Mouse (Mus musculus): ENCODE measurements around the gene Stra8. TPM values are rescaled to one million over a fixed set of nuclear protein-coding genes. Genes with fewer than 3 reads are reported as not detected.
A peak's percentile ranks its signal among the peaks of the same experiment; 100 is the strongest.

The Stra8 gene
- total and polyA plus RNA-seq, 2 experiments from 2014 or later: not detected

DNA sequence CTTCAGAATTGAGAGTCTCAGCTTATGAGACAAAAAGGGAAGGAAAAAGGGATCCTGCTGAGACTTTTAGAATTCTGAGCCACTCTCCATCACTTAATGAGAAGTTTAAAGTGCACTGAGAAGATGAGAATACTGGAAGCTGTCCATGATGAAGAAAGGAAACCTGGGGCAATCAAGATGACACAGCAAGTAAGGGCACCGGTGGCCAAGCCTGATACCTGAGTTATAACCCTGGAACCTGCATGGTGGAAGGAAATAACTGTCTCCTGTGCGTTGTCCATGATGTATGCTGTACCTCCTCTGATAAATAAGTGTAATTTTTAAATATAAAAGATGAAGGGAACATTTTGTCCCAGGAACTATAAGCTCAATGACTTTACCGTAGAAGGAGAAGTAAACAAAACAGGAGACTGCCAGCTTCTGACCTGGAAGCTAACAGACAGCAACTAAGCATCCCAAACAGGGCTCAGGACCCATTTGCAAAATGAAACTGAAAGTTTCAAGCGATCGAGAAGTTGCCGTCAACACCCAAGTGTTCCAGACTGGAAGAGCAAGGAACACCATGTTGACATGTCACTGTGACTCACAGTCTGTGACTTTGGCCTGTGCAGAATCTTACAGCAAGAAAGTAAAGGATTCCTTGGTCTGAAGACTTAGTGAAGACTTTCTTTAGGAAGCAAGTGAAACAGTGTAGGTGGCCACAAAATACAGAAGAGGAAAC is 46.0 kb downstream of the Stra8 start:
- no peak overlapping the region for H3K9ac ChIP-seq (replicated peaks; ENCODE audit: low read length)
- DNase-seq (ENCODE audit: low spot score): no peak
- no peaks in the 10 kb centered on the region for H3K27me3 ChIP-seq (ENCODE audit: insufficient read depth, low read length)
- no peak overlapping the region for H3K4me3 ChIP-seq (ENCODE audit: low read length)
- no peak for ATAC-seq
- no peaks in the 10 kb centered on the region for H3K9me3 ChIP-seq (ENCODE audit: low read length)
- no peaks in the 10 kb centered on the region for H3K4me1 ChIP-seq (ENCODE audit: insufficient read depth, low read length)
- H3K27ac ChIP-seq: no peak overlapping the region
- H3K4me2 ChIP-seq (ENCODE audit: low read depth, low read length): no peak overlapping the region
- H3K36me3 ChIP-seq (ENCODE audit: insufficient read depth, low read length): no peaks in the 10 kb centered on the region
- 90% methylated on average over 6 of the region's 6 CpGs for WGBS
- no peak for TF ChIP-seq CTCF (IDR thresholded peaks at IDR 0.05; ENCODE audit: low read depth)

GRCm38 (mm10) chr6:34971181-34971580 is 51.2 kb downstream of the Stra8 start:
- Histone ChIP-seq H3K4me2 (ENCODE audit: low read depth, low read length) (no peak overlapping the region), H3K9me3 (ENCODE audit: low read length) (no peaks in the 10 kb centered on the region), H3K4me1 (ENCODE audit: insufficient read depth, low read length) (no peaks in the 10 kb centered on the region), H3K27ac (no peak overlapping the region), H3K4me3 (ENCODE audit: low read length) (no peak overlapping the region), H3K36me3 (ENCODE audit: insufficient read depth, low read length) (no peaks in the 10 kb centered on the region), H3K9ac (replicated peaks; ENCODE audit: low read length) (no peak overlapping the region), H3K27me3 (ENCODE audit: insufficient read depth, low read length) (no peaks in the 10 kb centered on the region)
- ATAC-seq (no peak), DNase-seq (ENCODE audit: low spot score) (no peak)
- TF ChIP-seq CTCF (IDR thresholded peaks at IDR 0.05; ENCODE audit: low read depth): no peak
- WGBS: 47% methylated on average over 3 of the region's 3 CpGs

GRCm38 (mm10) chr6:34979291-34979690 is 59.3 kb downstream of the Stra8 start:
- WGBS: 79% methylated on average over 3 of the region's 3 CpGs
- no peaks in the 10 kb centered on the region for H3K27me3 ChIP-seq (ENCODE audit: insufficient read depth, low read length)
- ATAC-seq: no peak

GRCm38 (mm10) chr6:34980661-34981060 is 60.7 kb downstream of the Stra8 start:
- no peak for ATAC-seq
- TF ChIP-seq CTCF (IDR thresholded peaks at IDR 0.05; ENCODE audit: low read depth): no peak
- H3K4me2 ChIP-seq (ENCODE audit: low read depth, low read length): no peak overlapping the region

More at GRCm38 (mm10) chr6:34979291-34979690, 59.3 kb downstream of the Stra8 start:
- TF ChIP-seq CTCF (IDR thresholded peaks at IDR 0.05; ENCODE audit: low read depth): no peak
- no peaks in the 10 kb centered on the region for H3K9me3 ChIP-seq (ENCODE audit: low read length)
- no peak overlapping the region for H3K4me3 ChIP-seq (ENCODE audit: low read length)
- no peaks in the 10 kb centered on the region for H3K4me1 ChIP-seq (ENCODE audit: insufficient read depth, low read length)
- H3K9ac ChIP-seq (replicated peaks; ENCODE audit: low read length): no peak overlapping the region
- no peak for DNase-seq (ENCODE audit: low spot score)
- no peak overlapping the region for H3K27ac ChIP-seq
- no peaks in the 10 kb centered on the region for H3K36me3 ChIP-seq (ENCODE audit: insufficient read depth, low read length)
- no peak overlapping the region for H3K4me2 ChIP-seq (ENCODE audit: low read depth, low read length)

DNA sequence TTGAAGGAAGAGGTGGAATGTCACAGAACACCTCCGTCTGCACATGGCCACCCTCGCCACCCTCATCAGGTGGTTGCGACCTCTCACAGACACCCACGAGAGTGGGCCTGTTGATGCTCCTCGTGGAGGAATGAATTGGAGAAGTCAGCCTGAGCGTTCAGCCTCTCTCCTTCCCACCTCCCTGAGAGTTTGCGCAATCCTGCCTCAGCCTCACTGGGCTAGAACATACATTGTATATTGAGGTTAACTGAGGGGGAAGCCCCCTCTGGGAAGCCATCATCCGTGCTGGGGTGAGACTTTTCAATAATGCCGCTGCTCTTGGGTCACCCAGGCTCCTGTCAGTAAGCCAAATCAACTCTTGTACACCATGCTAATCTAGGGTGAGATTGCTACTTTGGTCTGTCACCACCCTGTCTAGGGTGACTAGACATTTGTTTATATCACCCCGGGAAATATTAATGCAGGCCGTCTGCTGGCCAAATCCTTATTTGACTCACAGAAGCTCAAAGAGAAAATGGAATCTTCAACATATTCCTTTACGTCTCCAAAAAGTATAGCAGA is 67.2 kb downstream of the Stra8 start:
- H3K4me3 ChIP-seq (ENCODE audit: low read length): no peak overlapping the region
- ATAC-seq (no peak), DNase-seq (ENCODE audit: low spot score) (no peak)
- no peaks in the 10 kb centered on the region for H3K27me3 ChIP-seq (ENCODE audit: insufficient read depth, low read length)
- H3K4me1 ChIP-seq (ENCODE audit: insufficient read depth, low read length): no peaks in the 10 kb centered on the region
- no peak overlapping the region for H3K9ac ChIP-seq (replicated peaks; ENCODE audit: low read length)
- H3K4me2 ChIP-seq (ENCODE audit: low read depth, low read length): no peak overlapping the region
- TF ChIP-seq CTCF (IDR thresholded peaks at IDR 0.05; ENCODE audit: low read depth): no peak
- H3K9me3 ChIP-seq (ENCODE audit: low read length): no peaks in the 10 kb centered on the region
- H3K36me3 ChIP-seq (ENCODE audit: insufficient read depth, low read length): no peaks in the 10 kb centered on the region
- no peak overlapping the region for H3K27ac ChIP-seq
- WGBS: 87% methylated on average over 12 of the region's 12 CpGs

More at GRCm38 (mm10) chr6:34980661-34981060, 60.7 kb downstream of the Stra8 start:
- WGBS: 72% methylated on average over 9 of the region's 9 CpGs
- Histone ChIP-seq H3K9ac (replicated peaks; ENCODE audit: low read length) (no peak overlapping the region), H3K27me3 (ENCODE audit: insufficient read depth, low read length) (no peaks in the 10 kb centered on the region), H3K4me3 (ENCODE audit: low read length) (no peak overlapping the region), H3K27ac (no peak overlapping the region), H3K9me3 (ENCODE audit: low read length) (no peaks in the 10 kb centered on the region), H3K4me1 (ENCODE audit: insufficient read depth, low read length) (no peaks in the 10 kb centered on the region), H3K36me3 (ENCODE audit: insufficient read depth, low read length) (no peaks in the 10 kb centered on the region)
- DNase-seq (ENCODE audit: low spot score): no peak

GRCm38 (mm10) chr6:34988081-34988761 is 68.3 kb downstream of the Stra8 start, which contains the start of gene Slc23a4:
Slc23a4 (minus strand) TSS chr6:34988404.
- peak within 1 kb of the TSS; percentile 35; the same call in 1 of the 2 replicates for H3K4me2 ChIP-seq (ENCODE audit: low read depth, low read length)
- 10% methylated on average over 20 of the region's 20 CpGs for WGBS
- no peaks in the 10 kb centered on the region for H3K36me3 ChIP-seq (ENCODE audit: insufficient read depth, low read length)
- H3K4me3 ChIP-seq (ENCODE audit: low read length): no peak within 1 kb of the TSS
- H3K27me3 ChIP-seq (ENCODE audit: insufficient read depth, low read length): no peaks in the 10 kb centered on the region
- no peak within 1 kb of the TSS for H3K27ac ChIP-seq
- no peaks in the 10 kb centered on the region for H3K9me3 ChIP-seq (ENCODE audit: low read length)
- TF ChIP-seq CTCF (IDR thresholded peaks at IDR 0.05; ENCODE audit: low read depth): no peak
- no peak within 1 kb of the TSS for H3K9ac ChIP-seq (replicated peaks; ENCODE audit: low read length)
- ATAC-seq (no peak), DNase-seq (ENCODE audit: low spot score) (peak; percentile 24)
- no peaks in the 10 kb centered on the region for H3K4me1 ChIP-seq (ENCODE audit: insufficient read depth, low read length)

Other genes with a start within 250 kb of the Stra8 start
- 12.3 and 13.2 TPM in 2 replicates for gene Agbl3, start 139.7 kb upstream of the Stra8 start, total RNA-seq (2014; rRNA removed)
- gene Agbl3, start 139.7 kb upstream of the Stra8 start, polyA plus RNA-seq (2015; fragmentation: Nextera tagmentation; extraction: Ambion mirVana): 21.5 and 24.0 TPM in 2 replicates
- gene Tmem140, start 57.0 kb upstream of the Stra8 start, total RNA-seq (2014; rRNA removed): 1.3 and 1.7 TPM in 2 replicates
- gene Tmem140, start 57.0 kb upstream of the Stra8 start, polyA plus RNA-seq (2015; fragmentation: Nextera tagmentation; extraction: Ambion mirVana): 0.72 and 0.79 TPM in 2 replicates
- gene Cyren, start 42.1 kb upstream of the Stra8 start, total RNA-seq (2014; rRNA removed): 3.6 and 4.3 TPM in 2 replicates
- 4.9 and 5.2 TPM in 2 replicates for gene Cyren, start 42.1 kb upstream of the Stra8 start, polyA plus RNA-seq (2015; fragmentation: Nextera tagmentation; extraction: Ambion mirVana)
- 52.7 and 61.3 TPM in 2 replicates for gene Wdr91, start 9.3 kb upstream of the Stra8 start, total RNA-seq (2014; rRNA removed)
- 17.9 and 18.2 TPM in 2 replicates for gene Wdr91, start 9.3 kb upstream of the Stra8 start, polyA plus RNA-seq (2015; fragmentation: Nextera tagmentation; extraction: Ambion mirVana)
- gene Slc23a4, start 68.2 kb downstream of the Stra8 start, total RNA-seq (2014; rRNA removed): 1.8 and 2.6 TPM in 2 replicates
- gene Slc23a4, start 68.2 kb downstream of the Stra8 start, polyA plus RNA-seq (2015; fragmentation: Nextera tagmentation; extraction: Ambion mirVana): 0.67 and 0.68 TPM in 2 replicates
- 21.2 and 21.4 TPM in 2 replicates for gene Cnot4, start 213.6 kb downstream of the Stra8 start, total RNA-seq (2014; rRNA removed)
- 23.5 and 24.7 TPM in 2 replicates for gene Cnot4, start 213.6 kb downstream of the Stra8 start, polyA plus RNA-seq (2015; fragmentation: Nextera tagmentation; extraction: Ambion mirVana)